Mouse (Mus musculus): ENCODE results near the gene Apba1. TPM values are rescaled to one million over a fixed set of nuclear protein-coding genes. Genes with fewer than 3 reads are reported as not detected.

The Apba1 gene
- polyA plus RNA-seq, 1 experiment from 2014 or later, result 0.31 TPM

DNA sequence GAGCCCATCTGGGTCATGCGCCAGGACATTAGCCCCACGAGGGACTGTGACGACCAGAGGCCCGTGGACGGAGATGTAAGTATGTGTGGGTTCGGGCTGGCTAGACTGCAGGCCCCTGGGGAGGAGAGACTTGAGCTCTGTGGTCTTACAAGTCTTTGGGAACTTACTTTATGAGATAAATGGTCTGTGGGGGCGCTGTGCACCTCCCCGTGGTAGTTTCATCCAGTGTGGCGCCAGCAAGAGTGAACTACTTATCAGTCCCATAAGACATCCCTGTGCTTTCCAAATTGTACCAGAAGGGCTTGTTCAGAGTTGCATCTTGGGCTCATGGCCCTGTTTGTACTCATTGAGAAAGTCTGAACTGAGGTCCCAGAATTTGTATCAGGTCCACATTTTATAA, 135.3 kb downstream of the Apba1 start:
- Histone ChIP-seq H3K27me3 (ENCODE audit: poor library complexity, severe bottlenecking) (peaks cover 92% of the 10 kb centered on the region), H3K9me3 (peaks cover 12% of the 10 kb centered on the region), H3K4me1 (peaks cover 28% of the 10 kb centered on the region), H3K27ac (no peak overlapping the region), H3K4me3 (no peak overlapping the region), H3K36me3 (replicated peaks) (no peaks in the 10 kb centered on the region)
- WGBS, result 68% methylated on average over 9 of the region's 9 CpGs
- no peak for DNase-seq (ENCODE audit: extremely low spot score, low spot score)

DNA sequence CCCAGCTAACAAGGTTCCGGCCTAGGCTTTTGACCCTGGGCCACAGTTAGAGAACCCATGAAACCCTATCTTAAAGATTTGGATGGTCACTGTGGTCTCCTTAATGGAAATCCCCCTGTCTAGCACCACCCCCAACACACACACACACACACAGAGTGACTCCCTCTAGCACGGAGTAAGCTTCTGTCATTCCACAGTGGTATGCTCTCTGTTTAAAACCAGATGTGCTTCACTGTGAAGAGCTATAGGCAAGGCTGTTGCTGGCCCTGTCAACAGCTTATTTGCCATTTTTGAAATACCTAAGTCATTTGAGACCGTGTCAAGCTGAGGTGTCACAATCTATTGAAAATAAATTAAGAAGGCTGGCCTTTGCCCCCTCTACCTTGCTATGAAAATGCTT, 136.1 kb downstream of the Apba1 start:
- no peak overlapping the region for H3K27ac ChIP-seq

DNA sequence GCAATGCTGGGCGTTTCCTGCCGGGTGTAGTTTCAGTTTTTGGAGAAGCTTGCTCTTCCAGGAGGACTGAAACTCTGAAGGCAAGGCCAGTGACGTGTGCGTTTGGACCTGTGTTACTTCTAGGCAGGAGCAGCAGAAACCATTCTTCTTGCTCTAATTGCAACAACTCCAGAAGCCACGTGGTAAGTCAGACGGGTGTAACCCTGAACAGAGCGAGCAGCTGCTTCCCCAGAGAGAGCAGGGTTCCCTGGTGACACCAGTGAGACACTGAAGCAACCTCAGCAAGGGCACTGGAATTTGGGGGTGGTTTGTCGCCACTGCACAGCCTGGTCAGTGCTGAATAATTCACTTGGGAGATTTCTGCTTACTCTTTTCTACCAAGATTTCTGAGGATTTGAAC, 138.2 kb downstream of the Apba1 start:
- peaks cover 99% of the 10 kb centered on the region for H3K27me3 ChIP-seq (ENCODE audit: poor library complexity, severe bottlenecking)
- WGBS, result 84% methylated on average over 8 of the region's 8 CpGs
- H3K4me1 ChIP-seq, result peaks cover 39% of the 10 kb centered on the region
- no peak overlapping the region for H3K4me3 ChIP-seq
- no peaks in the 10 kb centered on the region for H3K36me3 ChIP-seq (replicated peaks)
- DNase-seq (ENCODE audit: extremely low spot score, low spot score), result no peak
- H3K27ac ChIP-seq, result no peak overlapping the region
- peaks cover 12% of the 10 kb centered on the region for H3K9me3 ChIP-seq

More for the DNA sequence above, 136.1 kb downstream of the Apba1 start:
- Histone ChIP-seq H3K4me1 (peaks cover 31% of the 10 kb centered on the region), H3K9me3 (peaks cover 12% of the 10 kb centered on the region), H3K36me3 (replicated peaks) (no peaks in the 10 kb centered on the region), H3K4me3 (no peak overlapping the region), H3K27me3 (ENCODE audit: poor library complexity, severe bottlenecking) (peaks cover 95% of the 10 kb centered on the region)
- WGBS, result 67% methylated on average over 3 of the region's 3 CpGs
- no peak for DNase-seq (ENCODE audit: extremely low spot score, low spot score)

DNA sequence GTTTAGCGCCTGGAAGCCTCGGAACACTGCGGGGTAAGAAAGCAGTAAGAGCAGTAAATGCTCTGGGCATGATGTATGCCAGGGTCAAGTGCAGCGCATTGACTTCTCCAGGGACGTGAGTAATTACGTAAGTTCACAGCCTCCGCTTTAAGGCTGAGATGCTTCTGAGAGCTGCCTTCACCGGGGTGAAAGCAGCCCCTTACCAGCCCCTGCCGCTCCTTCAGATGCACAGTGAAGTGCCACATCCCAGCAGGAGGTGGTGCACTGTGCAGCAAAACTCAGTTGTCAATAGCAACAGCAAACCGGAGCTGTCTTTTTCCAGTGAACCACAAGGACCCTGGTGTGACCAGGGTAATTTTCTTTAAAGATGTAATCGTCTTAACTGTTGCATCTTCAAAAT, 139.8 kb downstream of the Apba1 start:
- Histone ChIP-seq H3K27me3 (ENCODE audit: poor library complexity, severe bottlenecking) (peaks cover 99% of the 10 kb centered on the region), H3K36me3 (replicated peaks) (no peaks in the 10 kb centered on the region), H3K9me3 (peaks cover 3% of the 10 kb centered on the region), H3K4me3 (no peak overlapping the region), H3K27ac (no peak overlapping the region), H3K4me1 (peaks cover 29% of the 10 kb centered on the region)
- DNase-seq (ENCODE audit: extremely low spot score, low spot score), result no peak
- 61% methylated on average over 11 of the region's 11 CpGs for WGBS

DNA sequence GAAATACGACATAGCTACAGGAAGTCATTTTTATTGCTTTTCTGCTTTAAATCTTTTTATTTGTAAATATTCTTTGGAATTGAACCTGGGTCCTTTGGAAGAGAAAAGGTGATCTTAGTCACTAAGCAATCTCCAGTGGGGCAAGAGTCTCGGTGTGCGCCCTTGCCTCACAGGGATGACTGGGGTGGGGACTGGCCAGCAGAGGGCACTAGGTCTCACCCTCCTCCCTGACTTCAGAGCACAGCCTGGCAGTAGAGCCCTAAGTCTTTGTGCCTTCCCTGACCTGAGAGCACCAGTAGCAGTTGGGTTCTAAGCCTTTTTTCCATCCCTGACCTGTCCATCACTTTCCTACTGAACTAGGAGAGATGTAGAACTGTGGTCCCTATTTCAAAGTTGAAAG, 142.5 kb downstream of the Apba1 start:
- Histone ChIP-seq H3K27ac (no peak overlapping the region), H3K9me3 (no peaks in the 10 kb centered on the region), H3K4me3 (no peak overlapping the region), H3K4me1 (peaks cover 43% of the 10 kb centered on the region), H3K27me3 (ENCODE audit: poor library complexity, severe bottlenecking) (peaks cover 87% of the 10 kb centered on the region), H3K36me3 (replicated peaks) (no peaks in the 10 kb centered on the region)
- DNase-seq (ENCODE audit: extremely low spot score, low spot score), result peak; percentile 42
- 72% methylated on average over 3 of the region's 3 CpGs for WGBS

DNA sequence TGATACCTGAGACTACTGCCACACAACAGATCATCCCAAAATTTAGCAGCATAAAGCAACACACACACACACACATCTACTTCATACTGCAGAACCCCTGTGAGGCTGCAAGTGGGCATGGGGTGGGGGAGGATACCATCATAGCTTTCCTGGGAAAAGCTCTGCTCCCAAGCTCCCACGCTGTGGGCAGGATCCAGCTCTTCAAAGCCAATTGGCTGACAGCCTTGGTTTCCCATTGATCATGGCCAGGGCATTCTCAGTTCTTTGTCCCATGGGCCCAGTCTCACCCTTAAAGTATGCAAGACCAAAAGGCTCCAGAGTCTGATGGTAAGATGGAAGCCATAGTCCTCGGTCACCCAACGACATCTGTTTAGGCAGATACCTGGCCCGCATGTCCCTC, 143.1 kb downstream of the Apba1 start:
- no peak for DNase-seq (ENCODE audit: extremely low spot score, low spot score)
- peaks cover 46% of the 10 kb centered on the region for H3K4me1 ChIP-seq
- H3K27ac ChIP-seq, result no peak overlapping the region
- H3K4me3 ChIP-seq, result no peak overlapping the region
- no peaks in the 10 kb centered on the region for H3K9me3 ChIP-seq
- H3K36me3 ChIP-seq (replicated peaks), result no peaks in the 10 kb centered on the region
- peaks cover 87% of the 10 kb centered on the region for H3K27me3 ChIP-seq (ENCODE audit: poor library complexity, severe bottlenecking)
- WGBS, result 98% methylated on average over 4 of the region's 4 CpGs

DNA sequence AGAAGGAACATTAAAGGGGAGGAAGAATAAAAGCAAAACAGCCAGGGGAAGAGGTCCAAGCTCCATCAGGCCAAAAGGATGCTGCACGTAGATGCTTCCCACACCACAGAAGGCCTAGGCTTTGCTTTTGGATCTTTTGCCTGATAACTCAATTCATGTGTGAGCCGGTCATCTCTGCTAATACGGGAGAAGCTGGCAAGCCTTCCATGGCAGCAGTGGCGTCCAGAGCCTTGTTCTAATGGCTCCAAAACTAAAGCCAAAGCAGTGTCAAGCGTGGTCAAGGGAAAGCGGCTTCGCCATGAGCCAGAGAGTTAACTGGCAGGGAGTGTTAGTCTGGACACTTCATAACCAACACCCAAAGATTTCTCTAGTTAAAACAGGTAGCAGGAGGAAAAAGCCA, 144.4 kb downstream of the Apba1 start:
- 92% methylated on average over 7 of the region's 7 CpGs for WGBS
- H3K27ac ChIP-seq, result no peak overlapping the region
- no peaks in the 10 kb centered on the region for H3K36me3 ChIP-seq (replicated peaks)
- no peak overlapping the region for H3K4me3 ChIP-seq
- H3K9me3 ChIP-seq, result no peaks in the 10 kb centered on the region
- H3K4me1 ChIP-seq, result peaks cover 43% of the 10 kb centered on the region
- peaks cover 80% of the 10 kb centered on the region for H3K27me3 ChIP-seq (ENCODE audit: poor library complexity, severe bottlenecking)
- DNase-seq (ENCODE audit: extremely low spot score, low spot score), result no peak

DNA sequence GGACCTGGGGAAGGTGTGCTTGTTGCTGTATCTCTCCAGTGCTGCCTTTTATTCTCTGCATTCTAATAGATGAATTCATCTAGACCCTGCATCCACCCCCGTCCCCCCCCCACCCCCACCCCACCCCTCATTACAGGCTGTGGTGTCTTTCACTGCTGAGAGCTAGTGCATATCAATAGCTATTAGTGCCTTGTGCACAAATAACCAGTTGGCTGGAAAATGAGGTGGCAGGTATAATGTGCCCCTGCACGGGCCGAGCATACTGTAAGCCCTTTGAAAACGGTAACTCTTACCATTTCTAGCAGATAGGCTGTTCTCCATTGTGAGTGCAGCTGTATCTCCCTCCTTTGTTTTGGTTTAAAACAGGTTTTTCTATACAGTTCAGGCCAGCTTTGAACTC, 146.2 kb downstream of the Apba1 start:
- Histone ChIP-seq H3K36me3 (replicated peaks) (no peaks in the 10 kb centered on the region), H3K4me1 (peaks cover 30% of the 10 kb centered on the region), H3K4me3 (no peak overlapping the region), H3K9me3 (no peaks in the 10 kb centered on the region), H3K27ac (no peak overlapping the region), H3K27me3 (ENCODE audit: poor library complexity, severe bottlenecking) (peaks cover 63% of the 10 kb centered on the region)
- DNase-seq (ENCODE audit: extremely low spot score, low spot score), result no peak
- 75% methylated on average over 4 of the region's 4 CpGs for WGBS

DNA sequence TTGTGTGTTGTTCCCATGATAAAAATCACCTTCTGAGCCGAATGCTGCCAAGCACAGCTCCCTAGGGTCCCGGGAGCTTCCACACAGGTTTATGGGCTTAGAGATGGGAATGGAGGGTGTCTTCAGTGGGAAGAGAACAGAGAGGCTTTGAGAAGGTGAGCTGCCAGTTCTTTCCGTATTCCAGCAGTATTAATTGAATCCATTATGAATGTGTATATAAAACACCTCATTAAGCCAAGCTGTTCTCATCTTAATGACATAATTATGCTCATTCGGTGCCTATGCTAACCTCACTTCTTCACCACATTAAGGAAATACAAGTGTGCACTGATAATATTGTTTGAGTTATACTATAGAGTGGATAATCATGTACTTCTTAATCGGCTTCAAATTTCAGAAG, 147.1 kb downstream of the Apba1 start:
- peaks cover 23% of the 10 kb centered on the region for H3K4me1 ChIP-seq
- no peak for DNase-seq (ENCODE audit: extremely low spot score, low spot score)
- H3K27ac ChIP-seq, result no peak overlapping the region
- WGBS, result 78% methylated on average over 5 of the region's 5 CpGs
- H3K27me3 ChIP-seq (ENCODE audit: poor library complexity, severe bottlenecking), result peaks cover 54% of the 10 kb centered on the region
- H3K9me3 ChIP-seq, result no peaks in the 10 kb centered on the region
- no peaks in the 10 kb centered on the region for H3K36me3 ChIP-seq (replicated peaks)
- no peak overlapping the region for H3K4me3 ChIP-seq

DNA sequence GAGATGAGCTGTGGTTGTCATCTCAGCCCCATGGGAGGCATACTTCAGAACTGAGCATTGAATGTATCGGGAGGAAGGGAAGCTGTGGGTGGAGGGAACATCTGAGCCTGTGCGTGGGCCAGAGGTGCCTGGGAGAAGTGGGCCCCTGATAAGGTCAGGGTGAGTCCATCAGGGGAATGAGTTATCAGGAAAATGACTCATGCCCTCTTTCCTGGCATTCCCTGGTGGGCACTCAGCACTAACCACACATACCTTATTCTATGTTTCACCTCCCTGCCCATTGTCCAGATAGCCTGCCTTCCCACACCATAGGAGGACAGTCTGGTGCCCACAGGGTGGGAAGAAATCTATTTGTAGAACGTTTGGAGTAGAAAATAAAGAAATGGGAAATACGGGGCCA, 151.7 kb downstream of the Apba1 start:
- WGBS, result 76% methylated on average over 4 of the region's 4 CpGs
- H3K4me3 ChIP-seq, result no peak overlapping the region
- peaks cover 9% of the 10 kb centered on the region; the same call in 1 of the 2 replicates for H3K4me1 ChIP-seq
- no peaks in the 10 kb centered on the region for H3K36me3 ChIP-seq (replicated peaks)
- H3K27me3 ChIP-seq (ENCODE audit: poor library complexity, severe bottlenecking), result peaks cover 13% of the 10 kb centered on the region; the same call in 1 of the 2 replicates
- H3K27ac ChIP-seq, result no peak overlapping the region
- no peaks in the 10 kb centered on the region for H3K9me3 ChIP-seq
- no peak for DNase-seq (ENCODE audit: extremely low spot score, low spot score)

DNA sequence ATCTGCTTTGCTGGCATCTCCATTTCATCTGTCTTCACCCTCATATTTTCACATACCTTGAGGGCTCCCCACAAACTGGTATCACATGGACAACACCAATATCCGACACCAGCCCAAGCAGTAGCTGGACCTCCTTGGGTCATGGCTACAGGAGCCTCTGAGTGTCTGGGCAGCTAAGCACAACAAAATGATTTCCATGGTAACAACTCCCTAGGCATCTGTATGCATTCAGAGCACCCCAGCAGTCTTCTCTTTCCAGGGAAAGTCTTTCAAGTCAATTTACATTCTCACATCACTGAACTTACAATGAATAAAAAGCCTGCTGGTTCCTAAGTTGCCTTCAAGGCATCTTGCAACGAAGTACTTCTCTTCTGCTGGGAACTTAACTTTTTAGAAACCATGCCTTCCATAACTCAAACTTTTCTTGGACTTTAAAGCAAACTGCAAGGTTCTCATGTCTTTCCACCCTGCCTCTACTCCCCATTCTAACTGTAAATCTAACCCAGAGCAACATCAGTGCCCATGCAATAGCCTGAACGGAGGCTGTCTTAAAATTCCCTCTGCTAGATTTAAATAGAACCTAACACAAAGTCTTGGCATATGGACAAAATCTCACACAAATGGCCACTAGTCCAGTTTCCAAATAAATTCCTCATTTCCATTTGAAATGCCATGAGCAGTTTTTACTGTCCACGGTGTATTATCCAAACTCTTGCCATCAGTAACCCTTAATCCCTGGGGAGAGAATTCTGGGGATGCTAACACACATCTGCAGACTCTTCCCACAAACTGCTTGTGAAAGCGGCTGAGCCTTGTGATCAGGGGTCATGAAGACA, 160.9 kb downstream of the Apba1 start:
- Histone ChIP-seq H3K27ac (peak overlapping the region; percentile 77), H3K9me3 (no peaks in the 10 kb centered on the region), H3K4me3 (no peak overlapping the region), H3K36me3 (replicated peaks) (no peaks in the 10 kb centered on the region), H3K4me1 (peaks cover 31% of the 10 kb centered on the region), H3K27me3 (ENCODE audit: poor library complexity, severe bottlenecking) (no peaks in the 10 kb centered on the region)
- DNase-seq (ENCODE audit: extremely low spot score, low spot score), result peak; percentile 33
- WGBS, result 54% methylated on average over 5 of the region's 5 CpGs

DNA sequence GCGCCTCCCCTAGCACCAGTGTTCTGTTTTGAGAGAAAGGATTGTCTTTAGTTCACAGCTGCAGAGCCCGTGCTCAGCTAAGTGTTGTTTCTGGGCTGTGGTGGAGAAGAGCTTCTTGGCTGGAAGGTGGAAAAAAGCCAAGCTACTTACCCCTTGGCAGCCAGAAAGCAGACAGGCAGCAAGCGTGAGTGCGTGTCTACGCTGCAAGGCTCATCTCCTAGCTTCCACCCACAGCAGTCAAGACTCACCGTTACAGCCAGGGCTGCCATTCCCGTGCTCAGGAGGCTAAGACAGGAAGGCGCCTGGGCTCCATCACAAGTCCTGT, 161.5 kb downstream of the Apba1 start:
- Histone ChIP-seq H3K4me3 (no peak overlapping the region), H3K27me3 (ENCODE audit: poor library complexity, severe bottlenecking) (no peaks in the 10 kb centered on the region), H3K4me1 (peaks cover 31% of the 10 kb centered on the region), H3K36me3 (replicated peaks) (no peaks in the 10 kb centered on the region), H3K27ac (peak overlapping the region; percentile 77), H3K9me3 (no peaks in the 10 kb centered on the region)
- 78% methylated on average over 8 of the region's 8 CpGs for WGBS
- no peak for DNase-seq (ENCODE audit: extremely low spot score, low spot score)

DNA sequence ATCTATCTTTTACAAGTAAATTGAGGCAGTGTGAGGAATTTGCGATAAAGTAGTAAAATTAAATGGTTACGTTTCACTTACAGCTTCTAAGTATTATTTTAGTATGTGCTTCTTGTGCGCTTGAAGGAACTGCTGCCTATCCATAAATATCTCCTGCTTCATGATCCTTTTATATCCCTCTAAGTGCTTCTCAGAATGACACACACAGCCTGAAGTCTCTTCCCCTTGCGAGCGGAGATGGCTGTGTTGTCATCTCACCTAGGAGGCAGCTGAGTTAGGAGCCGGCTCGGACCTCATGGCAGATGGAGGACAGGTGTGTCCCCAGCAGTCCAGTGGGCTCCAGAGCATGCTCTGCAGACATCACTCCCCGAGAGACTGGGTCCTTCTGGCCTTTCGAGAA, 163.9 kb downstream of the Apba1 start:
- Histone ChIP-seq H3K27ac (no peak overlapping the region), H3K4me1 (peaks cover 31% of the 10 kb centered on the region), H3K9me3 (no peaks in the 10 kb centered on the region), H3K27me3 (ENCODE audit: poor library complexity, severe bottlenecking) (no peaks in the 10 kb centered on the region), H3K4me3 (no peak overlapping the region), H3K36me3 (replicated peaks) (no peaks in the 10 kb centered on the region)
- no peak for DNase-seq (ENCODE audit: extremely low spot score, low spot score)
- WGBS, result 93% methylated on average over 9 of the region's 9 CpGs

Measured in forebrain, embryonic 10.5 days (tissue).